13 mouse cellular contexts compared by ENCODE assay signal in genomic region chr2:65953726-65954340, GRCm38 (mm10).
DNase-seq lines count a peak whose midpoint lies in the region; ATAC-seq and TF ChIP-seq lines count a peak whose summit lies in the region.
"Had no signal": no experiment of that assay in that cellular context is flagged by ENCODE, and none has a peak within 500 bp of the region (broad histone marks: within the 10 kb centered on the region; RNA-seq: fewer than 3 reads in every experiment).

No protein-coding gene starts in this region.

- no peak for TF ChIP-seq RAD21 in CH12.LX (IDR thresholded peaks at IDR 0.05; ENCODE audit: low read depth, low read length)

- H3K27me3 ChIP-seq in heart, embryonic 12.5 days (replicated peaks), result no peaks in the 10 kb centered on the region
- H3K27me3 ChIP-seq in CH12.LX (replicated peaks), result no peaks in the 10 kb centered on the region
- no peaks in the 10 kb centered on the region for H3K27me3 ChIP-seq in forebrain, embryonic 13.5 days
- no peaks in the 10 kb centered on the region for H3K27me3 ChIP-seq in hindbrain, embryonic 16.5 days (replicated peaks; ENCODE audit: control insufficient read depth, insufficient read depth, low read length)
- H3K27me3 ChIP-seq in intestine, embryonic 15.5 days (replicated peaks), result no peaks in the 10 kb centered on the region
- H3K27me3 ChIP-seq: megakaryocyte, embryonic 14.5 days had no signal

- peak overlapping the region; percentile 55 for H3K4me2 ChIP-seq in heart, embryonic 12.5 days
- H3K4me2 ChIP-seq in CH12.LX (ENCODE audit: insufficient read depth, low read depth, poor library complexity, severe bottlenecking), result no peak overlapping the region
- peak overlapping the region; percentile 17 for H3K4me2 ChIP-seq in forebrain, embryonic 13.5 days
- H3K4me2 ChIP-seq in hindbrain, embryonic 16.5 days (ENCODE audit: low read length), result peak overlapping the region; percentile 33
- no peak overlapping the region for H3K4me2 ChIP-seq in intestine, embryonic 15.5 days (replicated peaks)

- no peak overlapping the region for H3K9ac ChIP-seq in heart, embryonic 12.5 days
- H3K9ac ChIP-seq in CH12.LX (ENCODE audit: insufficient read depth, low read depth), result no peak overlapping the region
- no peak overlapping the region for H3K9ac ChIP-seq in forebrain, embryonic 13.5 days
- peak overlapping the region; percentile 36; the same call in 1 of the 2 replicates for H3K9ac ChIP-seq in hindbrain, embryonic 16.5 days (ENCODE audit: low read depth, low read length)
- no peak overlapping the region for H3K9ac ChIP-seq in intestine, embryonic 15.5 days
- H3K9ac ChIP-seq: liver, embryonic 14.5 days had no signal

- no peak for TF ChIP-seq POLR2A in CH12.LX (IDR thresholded peaks at IDR 0.05; ENCODE audit: low read depth, low read length)

- peak overlapping the region; percentile 11; the same call in 1 of the 2 replicates for H3K4me3 ChIP-seq in heart, embryonic 12.5 days
- no peak overlapping the region for H3K4me3 ChIP-seq in CH12.LX (replicated peaks in 1 of 3; ENCODE audit: low read depth in 2 of 3, low read length in 2 of 3, poor library complexity in 1 of 3)
- H3K4me3 ChIP-seq in forebrain, embryonic 13.5 days, result no peak overlapping the region
- H3K4me3 ChIP-seq in hindbrain, embryonic 16.5 days (ENCODE audit: low read length), result no peak overlapping the region
- no peak overlapping the region for H3K4me3 ChIP-seq in intestine, embryonic 15.5 days (replicated peaks)
- H3K4me3 ChIP-seq: megakaryocyte, embryonic 14.5 days had no signal

- ATAC-seq in heart, embryonic 12.5 days (ENCODE audit: insufficient number of reproducible peaks, low FRiP score), result no peak
- ATAC-seq in forebrain, embryonic 13.5 days, result peak; percentile 54
- 0 out of 2 replicates have a peak, but pooled peaks have one; percentile 43 for ATAC-seq in hindbrain, embryonic 16.5 days
- no peak for ATAC-seq in intestine, embryonic 15.5 days

- no peaks in the 10 kb centered on the region for H3K9me3 ChIP-seq in heart, embryonic 12.5 days (replicated peaks)
- H3K9me3 ChIP-seq in CH12.LX (replicated peaks; ENCODE audit: low read length), result peaks cover 7% of the 10 kb centered on the region
- H3K9me3 ChIP-seq in forebrain, embryonic 13.5 days (replicated peaks), result no peaks in the 10 kb centered on the region
- no peaks in the 10 kb centered on the region for H3K9me3 ChIP-seq in hindbrain, embryonic 16.5 days (ENCODE audit: control insufficient read depth, low read length)
- no peaks in the 10 kb centered on the region for H3K9me3 ChIP-seq in intestine, embryonic 15.5 days

- in situ Hi-C loops in CH12.LX (cut with MboI; ENCODE audit: low pct_ligation_motif_present, low pct_unique_long_range_greater_than_20kb, low sequenced_read_pairs), result no loop called here

- H3K4me1 ChIP-seq in heart, embryonic 12.5 days (replicated peaks), result 0 out of 2 replicates have a peak, but pooled peaks cover 4% of the 10 kb centered on the region
- H3K4me1 ChIP-seq in CH12.LX (ENCODE audit: control insufficient read depth in 1 of 2, insufficient read depth in 2 of 2), result peaks cover 0 to 12% of the 10 kb centered on the region in 2 experiments; a peak in 2 of 4 replicates
- H3K4me1 ChIP-seq in forebrain, embryonic 13.5 days, result peaks cover 24% of the 10 kb centered on the region
- H3K4me1 ChIP-seq in hindbrain, embryonic 16.5 days (ENCODE audit: control insufficient read depth, insufficient read depth, low read depth, low read length), result peaks cover 2% of the 10 kb centered on the region
- no peaks in the 10 kb centered on the region for H3K4me1 ChIP-seq in intestine, embryonic 15.5 days (replicated peaks)
- H3K4me1 ChIP-seq: megakaryocyte, embryonic 14.5 days had no signal

- 47% methylated on average over 17 of the region's 17 CpGs for WGBS in heart, embryonic 12.5 days
- 72% methylated on average over 17 of the region's 17 CpGs for WGBS in forebrain, embryonic 13.5 days
- 40% methylated on average over 17 of the region's 17 CpGs for WGBS in hindbrain, embryonic 16.5 days
- 74% methylated on average over 17 of the region's 17 CpGs for WGBS in intestine, embryonic 15.5 days

- no peak overlapping the region for H3K27ac ChIP-seq in heart, embryonic 12.5 days (ENCODE audit: poor library complexity, severe bottlenecking)
- 0 out of 2 replicates have a peak overlapping the region, but pooled peaks have one; percentile 19 for H3K27ac ChIP-seq in CH12.LX (ENCODE audit: insufficient read depth, low read depth)
- H3K27ac ChIP-seq in forebrain, embryonic 13.5 days, result peak overlapping the region; percentile 74
- H3K27ac ChIP-seq in hindbrain, embryonic 16.5 days (ENCODE audit: low read depth, low read length), result peak overlapping the region; percentile 46
- no peak overlapping the region for H3K27ac ChIP-seq in intestine, embryonic 15.5 days
- H3K27ac ChIP-seq: liver, embryonic 14.5 days had no signal

- dilution Hi-C loops in CH12.LX (cut with MboI; ENCODE audit: extremely low pct_ligation_motif_present, extremely low pct_unique_long_range_greater_than_20kb, low sequenced_read_pairs), result no loop called here

- DNase-seq in heart, adult 8-10 months (ENCODE audit: low spot score), result no peak
- no peak for DNase-seq in CH12.LX (ENCODE audit: extremely low read depth)
- no peak for DNase-seq in spleen, postnatal 36 days (ENCODE audit: low spot score in 2 of 2)
- DNase-seq in embryo, embryonic 10 days (ENCODE audit: low spot score), result no peak
- DNase-seq: cerebellum, postnatal 25 days; kidney, postnatal 10 days; thymus, adult 18-20 months had no signal

- no peak for TF ChIP-seq EP300 in CH12.LX (IDR thresholded peaks at IDR 0.05; ENCODE audit: low read length)

- no peaks in the 10 kb centered on the region for H3K79me2 ChIP-seq in CH12.LX (replicated peaks; ENCODE audit: control insufficient read depth, extremely low read depth, insufficient read depth, poor library complexity, severe bottlenecking)

- TF ChIP-seq CTCF in CH12.LX (conservative IDR thresholded peaks at IDR 0.05 in 1 of 2, IDR thresholded peaks at IDR 0.05 in 1 of 2; ENCODE audit: low read depth in 2 of 2, low read length in 2 of 2), result no peak

- no peaks in the 10 kb centered on the region for H3K36me3 ChIP-seq in heart, embryonic 12.5 days
- H3K36me3 ChIP-seq in CH12.LX (replicated peaks in 1 of 2; ENCODE audit: control insufficient read depth in 1 of 2, insufficient read depth in 1 of 2, low read length in 1 of 2), result peaks cover 2 to 9% of the 10 kb centered on the region in 2 experiments
- peaks cover 9% of the 10 kb centered on the region; the same call in 1 of the 2 replicates for H3K36me3 ChIP-seq in forebrain, embryonic 13.5 days (ENCODE audit: poor library complexity, severe bottlenecking)
- H3K36me3 ChIP-seq in hindbrain, embryonic 16.5 days (ENCODE audit: control insufficient read depth, insufficient read depth, low read length), result 0 out of 2 replicates have a peak, but pooled peaks cover 7% of the 10 kb centered on the region
- H3K36me3 ChIP-seq in intestine, embryonic 15.5 days, result no peaks in the 10 kb centered on the region

TF ChIP-seq in CH12.LX, 34 proteins besides CTCF, POLR2A, EP300 and RAD21:
- TF ChIP-seq KAT2A (IDR thresholded peaks at IDR 0.05; ENCODE audit: insufficient replicate concordance, low read length) (no peak), ZC3H11A (IDR thresholded peaks at IDR 0.05; ENCODE audit: low read depth, low read length) (no peak), IRF4 (IDR thresholded peaks at IDR 0.05; ENCODE audit: low read depth, low read length) (no peak), MAX (IDR thresholded peaks at IDR 0.05; ENCODE audit: low read length) (no peak), USF2 (conservative IDR thresholded peaks at IDR 0.05; ENCODE audit: low read depth, low read length) (no peak)
TF ChIP-seq in CH12.LX: peak in this region for 0.

Comparison
In these comparisons a context has a peak if more than half of its experiments do, and no peak if none do; other contexts are left out.
1. ATAC-seq: peak in forebrain, embryonic 13.5 days (single experiment) and hindbrain, embryonic 16.5 days (single experiment); none in heart, embryonic 12.5 days (single experiment) and intestine, embryonic 15.5 days (single experiment).
2. H3K27ac ChIP-seq: peak in CH12.LX (single experiment), forebrain, embryonic 13.5 days (single experiment) and hindbrain, embryonic 16.5 days (single experiment); none in heart, embryonic 12.5 days (single experiment) and intestine, embryonic 15.5 days (single experiment).
3. H3K4me2 ChIP-seq: peak in heart, embryonic 12.5 days (single experiment), forebrain, embryonic 13.5 days (single experiment) and hindbrain, embryonic 16.5 days (single experiment); none in CH12.LX (single experiment) and intestine, embryonic 15.5 days (single experiment).